Mouse (Mus musculus): ENCODE data around the gene Zfp54. TPM values are rescaled to one million over a fixed set of nuclear protein-coding genes. Genes with fewer than 3 reads are reported as not detected.
"Not testable (repeated sequence)": the region's sequence is repeated elsewhere in the genome, so short reads cannot be mapped to it uniquely, and the experiment has no call there.

The Zfp54 gene
- polyA plus RNA-seq, 1 experiment, result 4.2 TPM

DNA sequence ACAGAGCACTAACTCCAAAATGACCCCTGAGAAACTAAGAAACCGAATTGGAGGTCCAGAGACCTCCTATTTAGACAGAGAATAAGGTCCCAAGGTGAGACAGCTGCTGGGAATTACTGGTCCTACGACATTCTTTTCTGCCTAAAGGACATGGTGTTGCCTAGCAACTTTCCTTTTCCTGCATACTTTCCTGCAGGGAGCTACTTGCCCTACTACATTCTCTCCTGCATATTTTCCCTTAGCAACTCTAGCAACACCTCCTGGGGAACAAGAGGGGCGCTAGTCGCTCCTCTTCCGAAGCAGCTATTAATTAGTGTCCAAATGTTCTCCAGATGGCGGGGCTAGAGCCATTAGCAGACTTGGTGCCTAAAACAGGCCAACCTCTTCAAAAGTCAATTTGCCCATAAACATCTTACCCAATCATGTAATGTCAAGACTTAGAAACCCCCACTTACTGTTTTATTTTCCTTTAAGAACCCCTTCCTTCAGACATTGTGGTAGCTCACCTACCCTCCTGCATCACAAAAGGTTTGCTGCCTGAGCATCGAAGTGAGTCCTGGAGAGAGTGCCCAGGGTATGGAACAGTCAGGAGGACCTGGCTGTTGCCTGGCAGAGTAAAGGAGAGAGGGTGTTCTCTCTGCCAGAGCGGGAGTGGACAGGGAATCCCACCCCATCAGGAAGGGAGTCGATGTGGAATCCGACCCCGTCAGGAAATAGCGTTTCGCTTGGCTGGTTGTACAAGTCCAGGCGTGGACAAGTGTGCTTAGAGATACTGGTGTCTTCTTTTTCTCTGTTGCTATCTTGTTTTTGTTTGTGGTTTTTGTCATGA is 50.5 kb downstream of the Zfp54 start:
- H3K4me1 ChIP-seq (ENCODE audit: control insufficient read depth, insufficient read depth, low read length), result peaks cover 6% of the 10 kb centered on the region
- H3K4me3 ChIP-seq (ENCODE audit: low read depth, low read length), result no peak overlapping the region; the same call in 1 of the 2 replicates
- H3K27ac ChIP-seq (ENCODE audit: insufficient read depth, low read length), result peak overlapping the region; percentile 25; the same call in 1 of the 2 replicates
- no peaks in the 10 kb centered on the region for H3K36me3 ChIP-seq (ENCODE audit: control insufficient read depth, insufficient read depth, low read length, poor library complexity, severe bottlenecking)
- TF ChIP-seq POLR2A (IDR thresholded peaks at IDR 0.05; ENCODE audit: insufficient read depth, low read length) (no peak), EP300 (IDR thresholded peaks at IDR 0.05; ENCODE audit: insufficient read depth, low read depth, low read length) (no peak), CTCF (IDR thresholded peaks at IDR 0.05; ENCODE audit: low read depth, low read length) (no peak)
- H3K9ac ChIP-seq (ENCODE audit: low read depth, poor library complexity, severe bottlenecking), result no peak overlapping the region
- peaks cover 2% of the 10 kb centered on the region; the same call in 1 of the 2 replicates for H3K9me3 ChIP-seq (replicated peaks; ENCODE audit: control insufficient read depth, insufficient read depth, low read length, poor library complexity, severe bottlenecking)
- H3K27me3 ChIP-seq (ENCODE audit: control insufficient read depth, insufficient read depth, low read length, poor library complexity, severe bottlenecking), result no peaks in the 10 kb centered on the region

DNA sequence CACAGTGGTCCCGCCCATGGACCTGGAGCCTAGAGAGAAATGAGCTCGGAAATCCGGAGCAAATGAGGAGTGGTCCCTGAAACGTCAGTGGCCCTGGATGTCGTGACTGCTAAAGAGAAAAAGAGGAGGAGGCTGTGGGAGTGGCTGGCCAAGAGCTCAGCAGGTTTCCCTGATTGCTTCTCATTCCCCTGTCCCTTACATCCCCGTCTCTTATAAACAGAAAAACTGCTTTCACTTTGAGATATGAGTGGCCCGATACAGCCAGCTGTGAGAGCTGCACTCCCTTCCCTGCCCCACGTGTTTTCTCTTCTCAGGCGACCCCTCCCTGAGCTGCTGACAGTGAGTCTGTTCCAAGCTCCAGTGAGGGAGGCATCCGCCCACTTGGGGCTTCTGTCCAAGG is 51.7 kb downstream of the Zfp54 start:
- H3K27ac ChIP-seq (ENCODE audit: insufficient read depth, low read length); H3K27me3 ChIP-seq (ENCODE audit: control insufficient read depth, insufficient read depth, low read length, poor library complexity, severe bottlenecking); H3K36me3 ChIP-seq (ENCODE audit: control insufficient read depth, insufficient read depth, low read length, poor library complexity, severe bottlenecking); H3K4me3 ChIP-seq (ENCODE audit: low read depth, low read length); H3K4me1 ChIP-seq (ENCODE audit: control insufficient read depth, insufficient read depth, low read length); H3K9ac ChIP-seq (ENCODE audit: low read depth, poor library complexity, severe bottlenecking); H3K9me3 ChIP-seq (replicated peaks; ENCODE audit: control insufficient read depth, insufficient read depth, low read length, poor library complexity, severe bottlenecking): not testable (repeated sequence)

DNA sequence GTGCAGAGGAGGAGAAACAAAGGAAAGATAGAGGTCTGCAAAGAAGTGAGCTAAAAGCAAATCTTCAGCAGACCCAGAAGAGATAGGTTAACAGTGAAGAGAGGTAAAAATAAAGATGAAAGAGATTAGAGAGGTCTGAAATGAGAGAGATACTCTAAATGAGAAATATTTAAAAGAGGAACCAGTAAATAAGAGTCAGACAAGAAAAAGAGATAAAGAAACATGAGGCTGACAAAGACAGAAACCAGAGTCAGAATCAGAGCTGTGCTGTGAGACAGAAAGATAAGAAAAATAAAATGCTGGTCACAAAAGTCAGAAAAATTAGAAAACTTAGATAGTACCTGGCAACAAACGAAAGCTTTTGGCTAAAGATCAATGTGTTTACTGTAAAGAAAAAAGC is 52.3 kb downstream of the Zfp54 start:
- H3K9ac ChIP-seq (ENCODE audit: low read depth, poor library complexity, severe bottlenecking); H3K27me3 ChIP-seq (ENCODE audit: control insufficient read depth, insufficient read depth, low read length, poor library complexity, severe bottlenecking); H3K9me3 ChIP-seq (replicated peaks; ENCODE audit: control insufficient read depth, insufficient read depth, low read length, poor library complexity, severe bottlenecking); H3K4me3 ChIP-seq (ENCODE audit: low read depth, low read length); H3K4me1 ChIP-seq (ENCODE audit: control insufficient read depth, insufficient read depth, low read length); H3K36me3 ChIP-seq (ENCODE audit: control insufficient read depth, insufficient read depth, low read length, poor library complexity, severe bottlenecking); H3K27ac ChIP-seq (ENCODE audit: insufficient read depth, low read length): not testable (repeated sequence)

DNA sequence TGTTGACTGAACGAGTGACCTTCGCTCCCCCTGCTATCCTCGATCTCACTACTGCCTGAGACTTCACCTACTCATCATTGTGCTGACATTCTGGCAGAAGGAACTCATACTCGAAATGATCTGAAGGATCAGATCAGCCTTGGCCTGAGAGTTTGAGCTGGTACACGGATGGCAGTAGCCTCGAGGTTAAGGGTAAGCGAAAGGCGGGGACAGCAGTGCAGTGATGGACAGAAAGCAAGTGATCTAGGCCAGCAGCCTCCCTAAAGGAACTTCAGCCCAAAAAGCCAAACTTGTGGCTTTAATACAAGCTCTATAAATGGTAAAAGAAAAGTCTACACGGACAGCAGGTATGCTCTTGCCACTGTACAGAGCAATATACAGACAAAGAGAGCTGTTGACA is 53.3 kb downstream of the Zfp54 start:
- not testable (repeated sequence) for H3K4me1 ChIP-seq (ENCODE audit: control insufficient read depth, insufficient read depth, low read length); H3K4me3 ChIP-seq (ENCODE audit: low read depth, low read length); H3K27ac ChIP-seq (ENCODE audit: insufficient read depth, low read length); H3K9me3 ChIP-seq (replicated peaks; ENCODE audit: control insufficient read depth, insufficient read depth, low read length, poor library complexity, severe bottlenecking); H3K36me3 ChIP-seq (ENCODE audit: control insufficient read depth, insufficient read depth, low read length, poor library complexity, severe bottlenecking); H3K27me3 ChIP-seq (ENCODE audit: control insufficient read depth, insufficient read depth, low read length, poor library complexity, severe bottlenecking); H3K9ac ChIP-seq (ENCODE audit: low read depth, poor library complexity, severe bottlenecking)

DNA sequence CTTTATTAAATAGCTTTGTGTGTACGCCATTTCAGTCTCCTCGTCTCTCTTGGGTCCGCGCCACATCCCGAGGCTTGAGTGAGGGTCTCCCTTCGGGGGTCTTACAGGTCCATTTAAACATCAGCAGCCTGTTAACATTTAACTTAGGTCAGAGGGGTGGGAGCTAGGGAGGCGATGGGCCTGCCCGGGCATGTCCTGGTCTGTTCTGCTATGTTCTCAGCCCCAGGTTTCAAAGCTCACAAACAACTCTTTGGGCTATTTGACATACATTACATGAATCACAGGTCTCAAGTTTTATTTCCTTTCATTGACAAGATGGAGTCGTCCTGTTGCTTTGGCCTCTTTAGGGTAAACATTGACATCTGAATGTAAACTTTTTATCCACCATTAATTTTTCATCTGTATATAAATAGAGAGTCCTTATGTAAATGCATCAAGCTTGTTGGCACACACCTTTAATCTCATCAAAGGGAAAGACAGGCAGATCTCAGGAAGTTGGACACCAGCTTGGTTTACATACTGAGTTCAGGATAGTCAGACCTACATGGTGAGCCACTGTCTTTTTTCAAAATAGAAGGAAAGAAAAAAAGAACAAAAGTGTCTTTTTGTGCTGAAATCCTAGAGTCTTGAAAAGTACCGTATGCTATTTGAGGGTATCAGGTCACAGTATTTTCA is 55.2 kb downstream of the Zfp54 start:
- H3K4me1 ChIP-seq (ENCODE audit: control insufficient read depth, insufficient read depth, low read length); H3K27me3 ChIP-seq (ENCODE audit: control insufficient read depth, insufficient read depth, low read length, poor library complexity, severe bottlenecking); H3K36me3 ChIP-seq (ENCODE audit: control insufficient read depth, insufficient read depth, low read length, poor library complexity, severe bottlenecking); H3K9me3 ChIP-seq (replicated peaks; ENCODE audit: control insufficient read depth, insufficient read depth, low read length, poor library complexity, severe bottlenecking); H3K9ac ChIP-seq (ENCODE audit: low read depth, poor library complexity, severe bottlenecking); H3K4me3 ChIP-seq (ENCODE audit: low read depth, low read length): not testable (repeated sequence)
- peak overlapping the region; percentile 86 for H3K27ac ChIP-seq (ENCODE audit: insufficient read depth, low read length)

Other genes with a start within 250 kb of the Zfp54 start
- not detected in 2 replicates for gene Vmn1r234, start 197.1 kb upstream of the Zfp54 start, polyA plus RNA-seq (2011; ENCODE audit: insufficient read depth, insufficient read length, low read depth, missing spikeins)
- gene Vmn1r235, start 166.8 kb upstream of the Zfp54 start, polyA plus RNA-seq (2011; ENCODE audit: insufficient read depth, insufficient read length, low read depth, missing spikeins), result not detected in 2 replicates
- not detected in 2 replicates for gene Vmn1r236, start 140.3 kb upstream of the Zfp54 start, polyA plus RNA-seq (2011; ENCODE audit: insufficient read depth, insufficient read length, low read depth, missing spikeins)
- not detected in 2 replicates for gene Vmn1r237, start 111.4 kb upstream of the Zfp54 start, polyA plus RNA-seq (2011; ENCODE audit: insufficient read depth, insufficient read length, low read depth, missing spikeins)
- gene Zfp677, start 39.5 kb upstream of the Zfp54 start, polyA plus RNA-seq (2011; ENCODE audit: insufficient read depth, insufficient read length, low read depth, missing spikeins), result 7.7 and 8.4 TPM in 2 replicates
- 14.5 and 18.2 TPM in 2 replicates for gene Zfp51, start 27.1 kb downstream of the Zfp54 start, polyA plus RNA-seq (2011; ENCODE audit: insufficient read depth, insufficient read length, low read depth, missing spikeins)
- 9.5 and 9.7 TPM in 2 replicates for gene Zfp53, start 65.8 kb downstream of the Zfp54 start, polyA plus RNA-seq (2011; ENCODE audit: insufficient read depth, insufficient read length, low read depth, missing spikeins)
- gene Zfp52, start 112.3 kb downstream of the Zfp54 start, polyA plus RNA-seq (2011; ENCODE audit: insufficient read depth, insufficient read length, low read depth, missing spikeins), result 6.6 and 10.5 TPM in 2 replicates
- 12.0 and 13.2 TPM in 2 replicates for gene Zfp948, start 143.8 kb downstream of the Zfp54 start, polyA plus RNA-seq (2011; ENCODE audit: insufficient read depth, insufficient read length, low read depth, missing spikeins)
- 1.9 and 2.1 TPM in 2 replicates for gene Zfp983, start 227.4 kb downstream of the Zfp54 start, polyA plus RNA-seq (2011; ENCODE audit: insufficient read depth, insufficient read length, low read depth, missing spikeins)